In the genomic region with DNA sequence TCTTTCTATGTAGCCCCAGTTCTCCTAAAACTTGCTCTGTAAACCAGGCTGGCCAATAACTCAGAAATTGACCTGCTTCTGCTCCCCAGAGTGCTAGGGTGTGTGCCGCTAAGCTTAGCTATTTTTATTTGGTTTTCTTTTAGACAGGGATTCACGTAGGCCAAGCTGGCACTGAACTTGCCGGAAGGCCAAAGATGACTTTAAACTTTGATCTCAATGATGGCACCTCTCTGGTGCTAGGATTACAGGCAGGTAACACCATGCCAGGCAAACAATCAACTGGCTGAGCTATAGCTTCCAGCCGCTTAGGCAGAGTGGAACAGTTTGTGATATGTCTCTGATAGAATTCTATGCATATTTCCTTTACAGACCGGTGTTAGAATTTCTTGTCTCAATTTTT, we compare ENCODE assay signal across 17 mouse cellular contexts. TPM values are rescaled to one million over a fixed set of nuclear protein-coding genes. Genes with fewer than 3 reads are reported as not detected.
"Had no signal": no experiment of that assay in that cellular context is flagged by ENCODE, and none has a peak within 500 bp of the region (broad histone marks: within the 10 kb centered on the region; RNA-seq: fewer than 3 reads in every experiment).

No protein-coding gene starts in this region.

- H3K4me2 ChIP-seq: neural tube, embryonic 13.5 days; neural tube, embryonic 15.5 days; stomach, embryonic 15.5 days had no signal

- H3K9me3 ChIP-seq: neural tube, embryonic 13.5 days; neural tube, embryonic 15.5 days; stomach, embryonic 15.5 days had no signal

- H3K4me3 ChIP-seq: neural tube, embryonic 13.5 days; neural tube, embryonic 15.5 days; stomach, embryonic 15.5 days had no signal

- H3K36me3 ChIP-seq: neural tube, embryonic 13.5 days; neural tube, embryonic 15.5 days; stomach, embryonic 15.5 days had no signal

- H3K4me1 ChIP-seq: neural tube, embryonic 13.5 days; neural tube, embryonic 15.5 days; stomach, embryonic 15.5 days had no signal

- H3K9ac ChIP-seq: neural tube, embryonic 13.5 days; neural tube, embryonic 15.5 days; stomach, embryonic 15.5 days had no signal

- H3K27me3 ChIP-seq: neural tube, embryonic 13.5 days; neural tube, embryonic 15.5 days; stomach, embryonic 15.5 days had no signal

- H3K27ac ChIP-seq: neural tube, embryonic 13.5 days; neural tube, embryonic 15.5 days; stomach, embryonic 15.5 days; stomach, postnatal 0 days had no signal

- DNase-seq: retina, postnatal 1 day; right cerebral cortex, adult 18-20 months; right cerebral cortex, postnatal 14 days; right cerebral cortex, postnatal 25 days; right cerebral cortex, postnatal 4 days; spleen, adult 18-20 months; thymus, adult 18-20 months; thymus, adult 2 months; thymus, postnatal 14 days; thymus, postnatal 25 days; thymus, postnatal 36 days; thymus, postnatal 4 days had no signal

RNA-seq across cellular contexts. Expression of gene Kitl, which starts 33.5 kb away (rescaled TPM):
- total RNA-seq: neutrophil, adult 5-6 weeks had no signal
